Mouse (Mus musculus): Measurements from ENCODE around the gene Zfp39. TPM values are rescaled to one million over a fixed set of nuclear protein-coding genes. Genes with fewer than 3 reads are reported as not detected.

Gene Zfp39
- total and polyA plus RNA-seq, 3 experiments = 5.7 to 6.8 (median 6.7) TPM

GRCm38 (mm10) chr11:58870961-58871360, 33.1 kb downstream of the Zfp39 start:
- TF ChIP-seq POLR2AphosphoS2 (IDR thresholded peaks at IDR 0.05; ENCODE audit: low read depth, low read length) (no peak), SMC3 (IDR thresholded peaks at IDR 0.05; ENCODE audit: low read depth, low read length) (no peak), E2F4 (IDR thresholded peaks at IDR 0.05; ENCODE audit: insufficient replicate concordance, low read depth, low read length) (no peak), MAFK (IDR thresholded peaks at IDR 0.05; ENCODE audit: insufficient replicate concordance, low read length) (no peak), USF1 (IDR thresholded peaks at IDR 0.05; ENCODE audit: low read depth, low read length) (no peak), SIN3A (IDR thresholded peaks at IDR 0.05; ENCODE audit: low read length) (no peak), JUN (IDR thresholded peaks at IDR 0.05; ENCODE audit: insufficient read depth, low read depth, low read length) (no peak), BHLHE40 (IDR thresholded peaks at IDR 0.05; ENCODE audit: low read depth, low read length) (no peak)
- H3K36me3 ChIP-seq (replicated peaks in 1 of 2; ENCODE audit: control insufficient read depth in 1 of 2, insufficient read depth in 1 of 2, low read length in 1 of 2) = peaks cover 20 to 46% of the 10 kb centered on the region in 2 experiments
- in situ Hi-C loops (cut with MboI; ENCODE audit: low pct_ligation_motif_present, low pct_unique_long_range_greater_than_20kb, low sequenced_read_pairs) (no loop called here), dilution Hi-C loops (cut with MboI; ENCODE audit: extremely low pct_ligation_motif_present, extremely low pct_unique_long_range_greater_than_20kb, low sequenced_read_pairs) (no loop called here)
- no peak overlapping the region for H3K9ac ChIP-seq (ENCODE audit: insufficient read depth, low read depth)
- H3K4me2 ChIP-seq (ENCODE audit: insufficient read depth, low read depth, poor library complexity, severe bottlenecking) = no peak overlapping the region
- no peaks in the 10 kb centered on the region for H3K27me3 ChIP-seq (replicated peaks)
- no peaks in the 10 kb centered on the region for H3K9me3 ChIP-seq (replicated peaks; ENCODE audit: low read length)
- no peak for DNase-seq (ENCODE audit: extremely low read depth)
- H3K27ac ChIP-seq (ENCODE audit: insufficient read depth, low read depth) = no peak overlapping the region
- H3K79me2 ChIP-seq (replicated peaks; ENCODE audit: control insufficient read depth, extremely low read depth, insufficient read depth, poor library complexity, severe bottlenecking) = no peaks in the 10 kb centered on the region
- no peak overlapping the region for H3K4me3 ChIP-seq (replicated peaks in 1 of 3; ENCODE audit: low read depth in 2 of 3, low read length in 2 of 3, poor library complexity in 1 of 3)
- peaks cover 6 to 15% of the 10 kb centered on the region in 2 experiments for H3K4me1 ChIP-seq (ENCODE audit: control insufficient read depth in 1 of 2, insufficient read depth in 2 of 2)

- in situ Hi-C loops (cut with MboI; ENCODE audit: low pct_ligation_motif_present, low pct_unique_long_range_greater_than_20kb, low sequenced_read_pairs) (no loop called here), dilution Hi-C loops (cut with MboI; ENCODE audit: extremely low pct_ligation_motif_present, extremely low pct_unique_long_range_greater_than_20kb, low sequenced_read_pairs) (no loop called here)
- no peaks in the 10 kb centered on the region for H3K79me2 ChIP-seq (replicated peaks; ENCODE audit: control insufficient read depth, extremely low read depth, insufficient read depth, poor library complexity, severe bottlenecking)
- H3K27me3 ChIP-seq (replicated peaks) = no peaks in the 10 kb centered on the region
- no peaks in the 10 kb centered on the region for H3K9me3 ChIP-seq (replicated peaks; ENCODE audit: low read length)
- peaks cover 14 to 34% of the 10 kb centered on the region in 2 experiments for H3K36me3 ChIP-seq (replicated peaks in 1 of 2; ENCODE audit: control insufficient read depth in 1 of 2, insufficient read depth in 1 of 2, low read length in 1 of 2)
- H3K4me3 ChIP-seq (replicated peaks in 1 of 3; ENCODE audit: low read depth in 2 of 3, low read length in 2 of 3, poor library complexity in 1 of 3) = peak overlapping the region; percentile 64 to 83 (median 78)
- DNase-seq (ENCODE audit: extremely low read depth) = no peak
- H3K4me2 ChIP-seq (ENCODE audit: insufficient read depth, low read depth, poor library complexity, severe bottlenecking) = peak overlapping the region; percentile 58
- H3K4me1 ChIP-seq (ENCODE audit: control insufficient read depth in 1 of 2, insufficient read depth in 2 of 2) = peaks cover 4 to 15% of the 10 kb centered on the region in 2 experiments
- H3K27ac ChIP-seq (ENCODE audit: insufficient read depth, low read depth) = no peak overlapping the region
- peak overlapping the region; percentile 46 for H3K9ac ChIP-seq (ENCODE audit: insufficient read depth, low read depth)
- no peak for TF ChIP-seq ZC3H11A (IDR thresholded peaks at IDR 0.05; ENCODE audit: low read depth, low read length)
- no peak for TF ChIP-seq SIN3A (IDR thresholded peaks at IDR 0.05; ENCODE audit: low read length)
Observed at GRCm38 (mm10) chr11:58867954-58868330, 36.1 kb downstream of the Zfp39 start.

DNA sequence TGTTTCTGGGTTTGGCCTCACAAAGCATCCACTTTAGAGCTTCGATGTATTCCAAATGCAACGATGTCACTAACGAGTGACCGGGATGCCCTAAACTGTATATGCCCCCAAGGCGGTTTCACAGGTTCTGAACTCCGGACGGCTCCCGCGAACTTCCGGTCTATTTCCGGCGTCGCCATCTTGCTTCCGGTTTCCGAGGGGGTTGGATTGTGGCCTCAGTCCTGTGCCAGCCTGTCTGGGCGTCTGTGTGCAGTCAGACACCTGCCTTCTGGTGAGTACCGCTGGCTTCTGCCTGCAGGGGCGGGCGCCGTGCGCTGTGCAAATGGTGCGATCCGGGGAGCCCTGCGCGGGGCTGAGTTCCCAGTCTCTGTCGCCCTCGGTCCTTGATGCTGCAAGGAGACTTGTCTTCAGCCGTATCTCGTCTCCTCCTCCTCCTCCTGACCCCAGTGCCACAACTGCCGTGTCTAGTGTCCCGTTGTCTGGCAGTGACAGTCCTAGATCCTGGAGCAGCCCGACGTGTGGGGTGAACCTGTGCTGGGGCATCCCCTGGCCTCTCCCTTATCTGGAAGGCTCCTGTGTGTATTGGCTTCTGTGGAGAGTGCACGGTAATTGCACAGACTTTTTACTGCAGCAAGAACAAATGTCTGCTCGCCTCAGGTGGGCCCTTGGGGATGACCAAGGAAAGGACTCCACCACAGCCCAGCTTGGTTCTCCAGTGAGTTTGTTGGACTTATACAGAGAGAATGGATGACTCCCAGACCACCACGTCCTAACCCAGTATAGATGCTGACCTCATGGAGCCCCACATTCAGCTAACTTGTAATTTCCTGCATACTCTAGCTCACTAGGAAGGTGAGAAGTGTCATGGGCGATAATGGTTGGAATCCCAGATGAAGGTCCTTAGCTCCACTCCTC, 36.7 kb downstream of the Zfp39 start, which contains the start of gene 2810021J22Rik:
2810021J22Rik (plus strand) TSS at position 178 of the 915 bp plus-strand sequence.
- DNase-seq (ENCODE audit: extremely low read depth) = peak; percentile 96
- no peaks in the 10 kb centered on the region for H3K27me3 ChIP-seq (replicated peaks)
- no peaks in the 10 kb centered on the region for H3K79me2 ChIP-seq (replicated peaks; ENCODE audit: control insufficient read depth, extremely low read depth, insufficient read depth, poor library complexity, severe bottlenecking)
- in situ Hi-C loops (cut with MboI; ENCODE audit: low pct_ligation_motif_present, low pct_unique_long_range_greater_than_20kb, low sequenced_read_pairs) = no loop called here
- H3K4me1 ChIP-seq (ENCODE audit: control insufficient read depth in 1 of 2, insufficient read depth in 2 of 2) = peaks cover 4 to 15% of the 10 kb centered on the region in 2 experiments
- H3K4me3 ChIP-seq (replicated peaks in 1 of 3; ENCODE audit: low read depth in 2 of 3, low read length in 2 of 3, poor library complexity in 1 of 3) = peak within 1 kb of the TSS; percentile 64 to 83 (median 78)
- H3K9ac ChIP-seq (ENCODE audit: insufficient read depth, low read depth) = peak within 1 kb of the TSS; percentile 46
- H3K27ac ChIP-seq (ENCODE audit: insufficient read depth, low read depth) = peak within 1 kb of the TSS; percentile 36
- no peaks in the 10 kb centered on the region for H3K9me3 ChIP-seq (replicated peaks; ENCODE audit: low read length)
- dilution Hi-C loops (cut with MboI; ENCODE audit: extremely low pct_ligation_motif_present, extremely low pct_unique_long_range_greater_than_20kb, low sequenced_read_pairs) = no loop called here
- H3K36me3 ChIP-seq (replicated peaks in 1 of 2; ENCODE audit: control insufficient read depth in 1 of 2, insufficient read depth in 1 of 2, low read length in 1 of 2) = peaks cover 14 to 31% of the 10 kb centered on the region in 2 experiments
- peak within 1 kb of the TSS; percentile 58 for H3K4me2 ChIP-seq (ENCODE audit: insufficient read depth, low read depth, poor library complexity, severe bottlenecking)
- peak; percentile 67; the same call in 1 of the 2 replicates for TF ChIP-seq MEF2A (IDR thresholded peaks at IDR 0.05; ENCODE audit: borderline replicate concordance, low read depth, low read length)
- TF ChIP-seq JUND (conservative IDR thresholded peaks at IDR 0.05; ENCODE audit: low read depth, low read length) = no peak
- TF ChIP-seq JUN (IDR thresholded peaks at IDR 0.05; ENCODE audit: insufficient read depth, low read depth, low read length) = no peak
- no peak for TF ChIP-seq CHD2 (IDR thresholded peaks at IDR 0.05; ENCODE audit: low read length)
- no peak; the same call in 1 of the 2 replicates for TF ChIP-seq RAD21 (IDR thresholded peaks at IDR 0.05; ENCODE audit: low read depth, low read length)
- peak; percentile 89 for TF ChIP-seq SIN3A (IDR thresholded peaks at IDR 0.05; ENCODE audit: low read length)
- no peak for TF ChIP-seq ZC3H11A (IDR thresholded peaks at IDR 0.05; ENCODE audit: low read depth, low read length)
- TF ChIP-seq KAT2A (IDR thresholded peaks at IDR 0.05; ENCODE audit: insufficient replicate concordance, low read length) = peak; percentile 75; the same call in 1 of the 2 replicates
- TF ChIP-seq CTCF (conservative IDR thresholded peaks at IDR 0.05 in 1 of 2, IDR thresholded peaks at IDR 0.05 in 1 of 2; ENCODE audit: low read depth in 2 of 2, low read length in 2 of 2) = peak in 1 of 2 experiments; percentile 24; a peak in 1 of 4 replicates
- TF ChIP-seq ZNF384 (IDR thresholded peaks at IDR 0.05; ENCODE audit: low read depth, low read length) = peak; percentile 67; the same call in 1 of the 2 replicates
- peak; percentile 71 for TF ChIP-seq BHLHE40 (IDR thresholded peaks at IDR 0.05; ENCODE audit: low read depth, low read length)
- peak; percentile 91 for TF ChIP-seq TBP (conservative IDR thresholded peaks at IDR 0.05; ENCODE audit: low read depth, low read length)
- no peak for TF ChIP-seq ZKSCAN1 (IDR thresholded peaks at IDR 0.05; ENCODE audit: borderline replicate concordance, low read depth, low read length)
- peak; percentile 97 for TF ChIP-seq TCF12 (IDR thresholded peaks at IDR 0.05; ENCODE audit: low read depth, low read length)
- no peak for TF ChIP-seq USF2 (conservative IDR thresholded peaks at IDR 0.05; ENCODE audit: low read depth, low read length)
- peak; percentile 60; the same call in 1 of the 2 replicates for TF ChIP-seq UBTF (IDR thresholded peaks at IDR 0.05; ENCODE audit: low read depth, low read length)
- TF ChIP-seq MAZ (IDR thresholded peaks at IDR 0.05; ENCODE audit: low read depth, low read length) = no peak

All from CH12.LX (cell line).